Mouse (Mus musculus) forebrain, embryonic 12.5 days (tissue): ENCODE measurements around the gene Cdc40. TPM values are rescaled to one million over a fixed set of nuclear protein-coding genes. Genes with fewer than 3 reads are reported as not detected.
A peak's percentile ranks its signal among the peaks of the same experiment; 100 is the strongest.

ENCODE experiments used
- ATAC-seq: fragments of 200-750 bp; cut with Nextera tagmentation; 2 replicates; pipeline ENCODE4 v1.8.0; 2017; ENCODE audit warnings: moderate TSS enrichment; ENCODE audit not compliant: low FRiP score
- H3K27ac ChIP-seq: fragments of 300-500 bp; sonication (generic); 2 replicates; pipeline ENCODE4 v1.5.1; 2016; ENCODE audit warnings: mild to moderate bottlenecking
- H3K27me3 ChIP-seq: fragments of 300-500 bp; sonication (generic); 2 replicates; pipeline ENCODE4 v1.6.1; 2016; ENCODE audit warnings: mild to moderate bottlenecking
- H3K36me3 ChIP-seq: fragments of 300-500 bp; sonication (generic); replicated peaks from 2 replicates; pipeline ENCODE4 v1.6.1; 2016; ENCODE audit warnings: mild to moderate bottlenecking
- H3K4me1 ChIP-seq: fragments of 300-500 bp; sonication (generic); 2 replicates; pipeline ENCODE4 v1.6.1; 2016
- H3K4me2 ChIP-seq: fragments of 300-500 bp; sonication (generic); 2 replicates; pipeline ENCODE4 v1.6.1; 2016; ENCODE audit warnings: mild to moderate bottlenecking, moderate library complexity
- H3K4me3 ChIP-seq: fragments of 300-500 bp; sonication (generic); replicated peaks from 2 replicates; pipeline ENCODE4 v1.5.1; 2016; ENCODE audit warnings: mild to moderate bottlenecking
- H3K9ac ChIP-seq: fragments of 300-500 bp; sonication (generic); 2 replicates; pipeline ENCODE4 v1.6.1; 2016; ENCODE audit warnings: mild to moderate bottlenecking
- H3K9me3 ChIP-seq: fragments of 300-500 bp; sonication (generic); 2 replicates; pipeline ENCODE4 v1.6.1; 2016
- WGBS: fragments of 180-500 bp; shearing (Covaris S2); methylation state at CpG from one replicate; pipeline ENCODE4 v1.1.7; 2016; 5-methylcytosine and 5-hydroxymethylcytosine counted together
- polyA plus RNA-seq: library from polyadenylated mRNA; unstranded; fragments of >200 nt; fragmentation: Nextera tagmentation; extraction: Ambion mirVana; gene quantifications from 2 replicates; pipeline ENCODE4 v1.2.1, GENCODE M21; 2016

Gene Cdc40
- polyA plus RNA-seq, 1 experiment from 2014 or later, result 38.1 TPM

DNA sequence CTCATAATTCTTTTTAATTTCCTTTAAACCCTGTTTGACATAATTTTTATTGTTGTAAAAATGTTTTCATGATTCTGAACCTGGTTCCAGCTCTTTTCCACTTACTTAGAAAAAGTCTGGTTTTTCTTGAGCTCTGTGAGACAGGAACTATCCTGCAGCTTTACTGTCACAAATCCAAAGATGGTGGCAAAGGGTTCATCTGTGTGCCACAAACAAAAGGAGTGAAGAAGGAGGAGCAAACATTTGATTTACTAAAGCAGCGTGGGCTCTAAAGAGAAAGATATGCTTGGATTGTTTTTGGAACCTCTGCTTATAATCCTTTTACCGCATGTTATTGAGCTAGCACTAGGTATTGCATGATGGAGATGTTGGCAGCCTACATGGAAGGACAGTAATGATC is 4.2 kb upstream of the Cdc40 start:
- no peak overlapping the region for H3K4me3 ChIP-seq
- H3K27ac ChIP-seq, result no peak overlapping the region
- no peak overlapping the region for H3K9ac ChIP-seq
- H3K9me3 ChIP-seq, result no peaks in the 10 kb centered on the region
- 82% methylated on average over 2 of the region's 2 CpGs for WGBS
- no peaks in the 10 kb centered on the region for H3K36me3 ChIP-seq
- H3K4me1 ChIP-seq, result peaks cover 3% of the 10 kb centered on the region; the same call in 1 of the 2 replicates
- ATAC-seq, result no peak
- no peaks in the 10 kb centered on the region for H3K27me3 ChIP-seq
- no peak overlapping the region for H3K4me2 ChIP-seq

GRCm38 (mm10) chr10:40885432-40885831 is 2.3 kb upstream of the Cdc40 start:
- peak overlapping the region; percentile 47 for H3K4me2 ChIP-seq
- no peak overlapping the region for H3K9ac ChIP-seq
- H3K4me1 ChIP-seq, result peaks cover 17% of the 10 kb centered on the region
- H3K36me3 ChIP-seq, result no peaks in the 10 kb centered on the region
- peak overlapping the region; percentile 25 for H3K4me3 ChIP-seq
- no peaks in the 10 kb centered on the region for H3K9me3 ChIP-seq
- 37% methylated on average over 7 of the region's 7 CpGs for WGBS
- H3K27me3 ChIP-seq, result no peaks in the 10 kb centered on the region
- ATAC-seq, result no peak
- H3K27ac ChIP-seq, result no peak overlapping the region

DNA sequence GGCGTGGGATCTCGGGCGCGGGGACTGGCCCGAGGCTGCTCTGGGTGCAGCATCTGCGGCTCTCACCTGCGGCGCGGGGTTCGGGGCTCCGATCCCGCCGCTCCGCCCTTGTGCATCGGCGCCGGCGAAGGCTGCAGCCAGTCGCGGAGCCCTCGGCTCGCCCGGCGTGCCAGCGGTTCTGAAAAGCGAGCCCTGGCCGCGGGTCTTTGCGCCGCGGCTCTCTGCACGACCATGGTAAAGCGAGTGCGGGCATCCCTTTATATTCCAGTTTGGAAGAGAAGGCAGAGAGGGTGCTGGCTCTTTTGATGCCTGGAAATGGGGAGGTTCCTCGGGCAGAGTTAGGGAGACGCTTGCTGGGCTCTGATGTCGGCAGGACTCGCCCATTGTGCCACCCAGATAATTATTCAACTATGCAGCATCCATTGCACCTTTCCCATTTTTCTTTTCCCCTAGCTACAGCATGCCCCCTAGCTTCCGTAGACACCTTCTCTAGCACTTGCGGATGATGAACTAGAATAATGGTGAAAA is 1.2 kb upstream of the Cdc40 start:
- 0% methylated on average over 40 of the region's 40 CpGs for WGBS
- peak overlapping the region; percentile 98 for H3K27ac ChIP-seq

DNA sequence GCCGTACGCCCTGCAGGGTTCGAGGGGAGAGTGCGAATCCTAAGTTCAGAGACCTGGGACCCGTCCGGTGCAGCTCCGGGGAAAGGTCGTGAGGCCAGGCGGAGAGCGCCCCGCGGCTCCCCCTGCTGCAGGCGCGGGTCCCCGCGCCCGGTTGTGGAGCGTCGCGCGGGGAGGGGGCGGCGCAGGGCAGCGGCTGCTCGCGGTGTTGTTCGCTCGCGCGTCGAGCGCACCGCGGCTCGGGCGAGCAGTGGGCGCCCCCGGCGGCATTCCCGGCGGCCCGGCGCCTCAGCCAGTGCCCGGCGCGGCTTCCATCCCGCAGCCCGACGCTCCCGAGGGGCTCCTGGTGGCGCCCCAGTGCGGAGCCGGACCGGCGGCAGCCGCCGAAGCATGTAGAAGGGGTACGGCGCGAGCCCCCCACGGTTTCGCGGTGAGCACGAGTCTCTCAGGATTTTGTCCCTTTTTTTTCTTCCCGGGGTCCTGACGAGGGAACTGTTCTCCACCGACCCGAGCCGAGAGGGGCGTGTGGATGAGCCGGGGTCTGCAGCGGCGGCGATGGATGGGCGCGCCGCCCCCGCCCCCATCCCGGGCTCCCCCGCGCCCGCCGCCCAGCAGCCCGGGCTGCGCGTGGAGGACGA is 650 bp upstream of the Cdc40 start:
- Histone ChIP-seq H3K4me2 (peak overlapping the region; percentile 58), H3K4me1 (peaks cover 17% of the 10 kb centered on the region), H3K27me3 (no peaks in the 10 kb centered on the region), H3K9me3 (no peaks in the 10 kb centered on the region), H3K36me3 (no peaks in the 10 kb centered on the region), H3K27ac (peak overlapping the region; percentile 98), H3K9ac (peak overlapping the region; percentile 95), H3K4me3 (peak overlapping the region; percentile 95)
- WGBS, result 1% methylated on average over 50 of the region's 87 CpGs
- ATAC-seq, result peak; percentile 91

More for the DNA sequence above, 1.2 kb upstream of the Cdc40 start:
- no peaks in the 10 kb centered on the region for H3K36me3 ChIP-seq
- peak overlapping the region; percentile 95 for H3K4me3 ChIP-seq
- H3K9me3 ChIP-seq, result no peaks in the 10 kb centered on the region
- H3K4me2 ChIP-seq, result peak overlapping the region; percentile 58
- H3K27me3 ChIP-seq, result no peaks in the 10 kb centered on the region
- peaks cover 17% of the 10 kb centered on the region for H3K4me1 ChIP-seq
- peak overlapping the region; percentile 95 for H3K9ac ChIP-seq
- peak; percentile 5; the same call in 1 of the 2 replicates for ATAC-seq

DNA sequence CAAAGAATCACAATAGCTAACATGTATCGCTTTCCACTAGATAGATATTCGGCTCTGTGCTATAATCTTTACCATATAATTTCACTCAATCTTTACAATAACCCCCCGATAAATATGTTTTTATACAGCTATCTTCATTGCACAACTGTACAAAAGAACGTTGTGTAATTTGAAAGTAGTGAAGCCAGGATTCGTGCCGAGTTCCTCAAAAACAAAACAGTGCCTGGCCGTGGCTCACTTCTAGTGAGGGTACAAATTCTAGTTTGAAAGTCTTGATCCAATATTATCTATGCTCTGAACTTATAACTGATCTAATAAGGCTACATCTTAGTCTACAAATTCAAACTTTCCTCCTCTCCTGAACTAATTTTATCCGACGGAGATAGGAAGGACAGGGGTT is 778 bp downstream of the Cdc40 start:
- Histone ChIP-seq H3K9ac (peak overlapping the region; percentile 87), H3K36me3 (no peaks in the 10 kb centered on the region), H3K27me3 (no peaks in the 10 kb centered on the region), H3K4me2 (peak overlapping the region; percentile 58), H3K4me1 (peaks cover 15% of the 10 kb centered on the region), H3K4me3 (peak overlapping the region; percentile 95), H3K9me3 (no peaks in the 10 kb centered on the region), H3K27ac (peak overlapping the region; percentile 74)
- 17% methylated on average over 9 of the region's 9 CpGs for WGBS
- no peak for ATAC-seq

- H3K27ac ChIP-seq, result no peak overlapping the region
- no peak overlapping the region for H3K9ac ChIP-seq
- H3K36me3 ChIP-seq, result no peaks in the 10 kb centered on the region
- no peaks in the 10 kb centered on the region for H3K9me3 ChIP-seq
- peaks cover 14% of the 10 kb centered on the region for H3K4me1 ChIP-seq
- no peak for ATAC-seq
- H3K27me3 ChIP-seq, result no peaks in the 10 kb centered on the region
- no peak overlapping the region for H3K4me2 ChIP-seq
- H3K4me3 ChIP-seq, result no peak overlapping the region
- 79% methylated on average over 3 of the region's 3 CpGs for WGBS
These were observed 1.9 kb downstream of the Cdc40 start for GRCm38 (mm10) chr10:40881236-40881635.

GRCm38 (mm10) chr10:40879969-40880368 is 3.1 kb downstream of the Cdc40 start:
- no peak overlapping the region for H3K4me2 ChIP-seq
- no peaks in the 10 kb centered on the region for H3K36me3 ChIP-seq
- no peaks in the 10 kb centered on the region for H3K9me3 ChIP-seq
- no peak overlapping the region for H3K9ac ChIP-seq
- no peaks in the 10 kb centered on the region for H3K27me3 ChIP-seq
- ATAC-seq, result no peak
- H3K27ac ChIP-seq, result no peak overlapping the region
- peaks cover 14% of the 10 kb centered on the region for H3K4me1 ChIP-seq
- WGBS, result 89% methylated on average over 9 of the region's 9 CpGs
- no peak overlapping the region for H3K4me3 ChIP-seq

GRCm38 (mm10) chr10:40878246-40878645 is 4.9 kb downstream of the Cdc40 start:
- no peaks in the 10 kb centered on the region for H3K9me3 ChIP-seq
- H3K4me3 ChIP-seq, result no peak overlapping the region
- H3K27ac ChIP-seq, result no peak overlapping the region
- no peak for ATAC-seq
- WGBS, result 94% methylated on average over 3 of the region's 3 CpGs
- no peaks in the 10 kb centered on the region for H3K36me3 ChIP-seq
- peaks cover 14% of the 10 kb centered on the region for H3K4me1 ChIP-seq
- no peak overlapping the region for H3K9ac ChIP-seq
- H3K4me2 ChIP-seq, result no peak overlapping the region
- no peaks in the 10 kb centered on the region for H3K27me3 ChIP-seq

- H3K4me1 ChIP-seq, result no peaks in the 10 kb centered on the region
- H3K9me3 ChIP-seq, result no peaks in the 10 kb centered on the region
- H3K4me3 ChIP-seq, result no peak overlapping the region
- ATAC-seq, result no peak
- WGBS, result 95% methylated on average over 2 of the region's 2 CpGs
- no peak overlapping the region for H3K9ac ChIP-seq
- H3K36me3 ChIP-seq, result peaks cover 5% of the 10 kb centered on the region; the same call in 1 of the 2 replicates
- H3K27ac ChIP-seq, result no peak overlapping the region
- H3K4me2 ChIP-seq, result no peak overlapping the region
- H3K27me3 ChIP-seq, result no peaks in the 10 kb centered on the region
These were observed 11.1 kb downstream of the Cdc40 start for GRCm38 (mm10) chr10:40872052-40872451.

DNA sequence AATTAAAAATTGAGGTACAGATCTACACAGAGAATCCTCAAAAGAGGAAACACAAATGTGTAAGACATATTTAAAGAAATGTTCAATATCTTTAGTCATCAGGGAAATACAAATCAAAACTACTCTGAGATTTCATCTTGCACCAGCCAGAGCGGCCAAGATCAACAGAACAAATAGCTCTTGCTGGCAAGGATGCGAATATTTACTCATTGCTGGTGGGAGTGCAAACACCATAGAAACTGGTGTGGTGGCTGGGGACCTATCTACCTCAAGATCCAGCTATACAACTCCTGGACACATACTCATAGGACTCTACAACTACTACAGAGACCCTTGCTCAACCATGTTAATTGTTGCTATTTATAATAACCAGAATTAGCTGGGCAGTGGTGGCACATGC is 11.8 kb downstream of the Cdc40 start:
- peaks cover 6% of the 10 kb centered on the region; the same call in 1 of the 2 replicates for H3K36me3 ChIP-seq
- H3K9me3 ChIP-seq, result no peaks in the 10 kb centered on the region
- H3K4me3 ChIP-seq, result no peak overlapping the region
- no peak overlapping the region for H3K27ac ChIP-seq
- WGBS, result 92% methylated on average over 2 of the region's 2 CpGs
- H3K9ac ChIP-seq, result no peak overlapping the region
- no peak overlapping the region for H3K4me2 ChIP-seq
- ATAC-seq, result no peak
- H3K27me3 ChIP-seq, result no peaks in the 10 kb centered on the region
- H3K4me1 ChIP-seq, result no peaks in the 10 kb centered on the region

DNA sequence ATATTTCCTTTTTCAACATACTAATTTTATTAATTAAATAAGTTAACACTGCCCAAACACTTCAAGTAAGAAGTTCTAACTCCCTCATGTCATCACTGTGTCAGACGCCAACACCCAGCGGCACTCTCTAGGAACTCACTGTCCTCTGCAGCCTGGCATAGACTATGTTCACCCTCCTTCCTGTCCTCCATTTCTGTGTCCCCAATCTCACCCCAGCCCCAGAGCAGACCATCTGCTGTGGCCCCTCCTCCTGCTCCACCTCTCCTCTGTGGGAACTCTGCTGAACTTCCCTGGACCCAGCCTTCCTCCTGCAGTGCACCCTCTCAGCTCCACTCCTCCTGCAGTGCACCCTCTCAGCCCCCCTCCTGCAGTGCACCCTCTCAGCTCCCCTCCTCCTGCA is 15.0 kb downstream of the Cdc40 start:
- no peak overlapping the region for H3K4me2 ChIP-seq
- no peak for ATAC-seq
- no peaks in the 10 kb centered on the region for H3K9me3 ChIP-seq
- WGBS, result 95% methylated on average over 2 of the region's 2 CpGs
- no peaks in the 10 kb centered on the region for H3K27me3 ChIP-seq
- no peak overlapping the region for H3K4me3 ChIP-seq
- no peak overlapping the region for H3K27ac ChIP-seq
- no peaks in the 10 kb centered on the region for H3K4me1 ChIP-seq
- peaks cover 11% of the 10 kb centered on the region for H3K36me3 ChIP-seq
- H3K9ac ChIP-seq, result no peak overlapping the region

DNA sequence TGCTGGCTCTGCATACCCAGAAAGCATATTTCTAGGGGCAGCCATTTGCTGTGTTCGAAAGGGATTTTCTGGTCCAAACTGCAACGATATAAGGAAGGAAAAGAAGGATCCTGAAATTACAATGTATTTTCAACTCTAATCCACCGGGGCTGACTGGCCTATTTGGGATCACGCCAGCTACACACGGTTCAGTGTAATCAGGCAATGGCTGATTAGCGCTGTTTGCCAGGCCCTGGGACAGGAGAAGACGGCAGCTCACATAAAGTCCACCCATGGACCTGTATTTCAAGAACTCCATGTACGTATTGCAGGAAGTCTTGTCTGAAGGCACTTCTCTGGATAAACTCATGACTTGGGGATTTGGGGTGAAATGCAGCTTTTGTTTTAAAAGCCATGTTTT is 25.5 kb downstream of the Cdc40 start:
- no peak overlapping the region for H3K27ac ChIP-seq
- no peak overlapping the region for H3K9ac ChIP-seq
- H3K4me1 ChIP-seq, result no peaks in the 10 kb centered on the region
- H3K4me3 ChIP-seq, result no peak overlapping the region
- no peak for ATAC-seq
- H3K4me2 ChIP-seq, result no peak overlapping the region
- 0 out of 2 replicates have a peak, but pooled peaks cover 3% of the 10 kb centered on the region for H3K36me3 ChIP-seq
- H3K9me3 ChIP-seq, result no peaks in the 10 kb centered on the region
- WGBS, result 79% methylated on average over 8 of the region's 8 CpGs
- no peaks in the 10 kb centered on the region for H3K27me3 ChIP-seq

DNA sequence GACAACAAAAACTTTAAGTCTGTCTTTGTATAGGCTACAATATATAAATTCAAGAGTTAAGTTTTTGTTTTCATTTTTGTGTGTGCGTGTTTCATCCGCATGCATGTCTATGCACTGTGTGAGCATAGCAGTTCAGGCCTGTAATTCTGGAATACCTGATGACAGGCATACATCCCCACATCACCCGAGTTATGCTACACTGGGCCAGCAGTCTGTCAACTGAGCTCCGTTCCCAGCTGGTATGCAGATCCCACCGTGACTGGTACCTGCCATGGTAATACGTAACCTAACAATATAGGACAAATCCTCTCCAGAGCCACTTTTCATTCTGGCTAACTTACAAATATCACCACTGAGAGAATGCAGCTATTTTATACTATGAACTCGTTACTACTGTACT is 26.4 kb downstream of the Cdc40 start:
- ATAC-seq, result no peak
- 90% methylated on average over 7 of the region's 7 CpGs for WGBS

More for the DNA sequence above, 26.4 kb downstream of the Cdc40 start:
- Histone ChIP-seq H3K9me3 (no peaks in the 10 kb centered on the region), H3K36me3 (peaks cover 6% of the 10 kb centered on the region; the same call in 1 of the 2 replicates), H3K4me3 (no peak overlapping the region), H3K4me1 (no peaks in the 10 kb centered on the region), H3K27me3 (no peaks in the 10 kb centered on the region), H3K4me2 (no peak overlapping the region), H3K27ac (no peak overlapping the region), H3K9ac (no peak overlapping the region)
